Mouse (Mus musculus) ES-E14 (cell line): ENCODE measurements around the gene Gm21454. TPM values are rescaled to one million over a fixed set of nuclear protein-coding genes. Genes with fewer than 3 reads are reported as not detected.
"Not testable (repeated sequence)": the region's sequence is repeated elsewhere in the genome, so short reads cannot be mapped to it uniquely, and the experiment has no call there.

ENCODE experiments used
- DNase-seq: peaks from one replicate; pipeline ENCODE4 v3.0.0-alpha.2; 2013; ENCODE audit warnings: low read depth, low spot score
- H3K27ac ChIP-seq: 2 replicates; pipeline ENCODE4 v1.5.1; 2012; ENCODE audit warnings: low read depth, mild to moderate bottlenecking, low read length, moderate library complexity, mixed read lengths; ENCODE audit not compliant: poor library complexity, insufficient read depth, severe bottlenecking
- H3K36me3 ChIP-seq: 2 replicates; pipeline ENCODE4 v1.6.1; 2012; ENCODE audit warnings: mild to moderate bottlenecking, low read length, moderate library complexity, mixed read lengths; ENCODE audit not compliant: control insufficient read depth, poor library complexity, insufficient read depth, severe bottlenecking
- H3K4me1 ChIP-seq, 2 experiments: fragments of 150-350 bp in 1 of 2; sonication (generic) in 1 of 2; 2 replicates each; pipeline ENCODE4 v1.6.1; 2012; ENCODE audit warnings: low read length in 2 of 2, mild to moderate bottlenecking in 1 of 2, mixed read lengths in 1 of 2; ENCODE audit not compliant: control insufficient read depth in 2 of 2, insufficient read depth in 2 of 2, poor library complexity in 1 of 2
- H3K4me3 ChIP-seq, 2 experiments: fragments of 150-350 bp in 1 of 2; sonication (generic) in 1 of 2; 2 replicates each; pipeline ENCODE4 v1.5.1; 2012; ENCODE audit warnings: low read length in 2 of 2, low read depth in 1 of 2, mild to moderate bottlenecking in 1 of 2, mixed read lengths in 1 of 2; ENCODE audit not compliant: insufficient read depth in 1 of 2, poor library complexity in 1 of 2, severe bottlenecking in 1 of 2
- H3K9ac ChIP-seq: 2 replicates; pipeline ENCODE4 v1.6.1; 2012; ENCODE audit warnings: low read depth, mild to moderate bottlenecking, low read length, mixed read lengths; ENCODE audit not compliant: poor library complexity, insufficient read depth, severe bottlenecking
- H3K9me3 ChIP-seq: fragments of 150-350 bp; sonication (generic); 2 replicates; pipeline ENCODE4 v1.6.1; 2012; ENCODE audit warnings: low read depth, mild to moderate bottlenecking, low read length; ENCODE audit not compliant: control insufficient read depth, insufficient read depth
- in situ Hi-C, 2 experiments: fragments of 600-800 bp; cut with MboI; formaldehyde crosslinking; loops; one replicate each; pipeline ENCODE4 v1.15.1; 2025; ENCODE audit warnings: low sequenced_read_pairs in 2 of 2, inconsistent platforms in 1 of 2; ENCODE audit not compliant: unreplicated experiment in 2 of 2
- total RNA-seq: library from RNA; depleted of rRNA; stranded (reverse); fragments of 300-350 nt; gene quantifications from 2 replicates; pipeline ENCODE4 v1.2.3, GENCODE M21; 2012; rRNA removed

Gm21454 gene
- total RNA-seq = not detected in 2 replicates

DNA sequence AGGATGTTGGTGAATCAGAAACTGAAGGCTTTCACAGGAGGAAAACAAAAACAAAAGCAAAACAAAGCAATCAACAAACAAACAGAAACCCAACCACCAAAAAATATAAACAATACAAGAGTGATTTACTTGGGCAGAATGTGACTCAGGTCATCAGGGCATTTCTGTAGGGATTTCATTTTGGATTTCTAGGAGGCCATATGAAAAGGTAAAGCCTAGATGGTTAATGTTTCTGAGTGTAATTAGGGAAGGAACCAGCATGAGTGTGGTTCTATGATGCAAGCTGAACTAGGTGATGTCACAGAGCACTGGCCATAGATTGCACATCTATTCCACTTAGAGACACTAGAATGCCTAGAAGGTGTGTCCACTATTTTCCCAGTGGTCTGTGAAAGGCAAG lies at the start of gene Gm21454, which contains the start of gene Gm21440:
Gene Gm21454 (plus strand): TSS at position 352 of the 400 bp plus-strand sequence.
Gene Gm21440 (plus strand): TSS at position 301 of the 400 bp plus-strand sequence.
- H3K9me3 ChIP-seq, H3K27ac ChIP-seq, H3K36me3 ChIP-seq, H3K4me3 ChIP-seq, H3K4me1 ChIP-seq, DNase-seq, in situ Hi-C loops, H3K9ac ChIP-seq: not testable (repeated sequence)

DNA sequence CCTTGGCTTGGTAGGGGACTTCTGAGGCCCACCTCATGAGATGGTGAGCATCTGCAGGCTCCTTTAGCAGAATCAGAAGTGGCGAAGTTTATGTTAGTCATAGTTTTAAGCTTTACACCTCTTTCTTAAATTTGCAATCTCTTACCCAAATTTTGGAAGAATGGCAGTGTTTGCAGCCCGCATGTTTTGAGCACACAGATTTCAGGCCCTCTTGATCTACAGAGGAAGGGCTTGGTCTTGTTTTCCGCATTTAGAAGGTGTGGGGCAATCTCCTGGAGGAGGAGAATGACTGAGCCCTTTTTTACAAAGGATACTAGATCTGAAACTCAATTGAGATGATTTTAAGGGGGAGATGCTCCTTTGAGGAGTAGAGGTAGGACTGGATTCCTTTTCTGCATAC lies 28.4 kb upstream of the Gm21454 start, which contains the start of gene Gm21828:
Gene Gm21828 (minus strand): TSS at position 101 of the 400 bp plus-strand sequence.
- H3K9me3 ChIP-seq, H3K9ac ChIP-seq, H3K4me1 ChIP-seq, H3K27ac ChIP-seq, H3K4me3 ChIP-seq, H3K36me3 ChIP-seq, in situ Hi-C loops, DNase-seq: not testable (repeated sequence)

DNA sequence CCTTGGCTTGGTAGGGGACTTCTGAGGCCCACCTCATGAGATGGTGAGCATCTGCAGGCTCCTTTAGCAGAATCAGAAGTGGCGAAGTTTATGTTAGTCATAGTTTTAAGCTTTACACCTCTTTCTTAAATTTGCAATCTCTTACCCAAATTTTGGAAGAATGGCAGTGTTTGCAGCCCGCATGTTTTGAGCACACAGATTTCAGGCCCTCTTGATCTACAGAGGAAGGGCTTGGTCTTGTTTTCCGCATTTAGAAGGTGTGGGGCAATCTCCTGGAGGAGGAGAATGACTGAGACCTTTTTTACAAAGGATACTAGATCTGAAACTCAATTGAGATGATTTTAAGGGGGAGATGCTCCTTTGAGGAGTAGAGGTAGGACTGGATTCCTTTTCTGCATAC lies 96.7 kb downstream of the Gm21454 start, which contains the start of gene Gm21725:
Gene Gm21725 (minus strand): TSS at position 101 of the 400 bp plus-strand sequence.
- H3K27ac ChIP-seq, DNase-seq, H3K9me3 ChIP-seq, in situ Hi-C loops, H3K4me1 ChIP-seq, H3K9ac ChIP-seq, H3K36me3 ChIP-seq, H3K4me3 ChIP-seq: not testable (repeated sequence)

Other genes starting within 250 kb of the Gm21454 start
- not detected in 2 replicates for gene Gm20807, start 209.6 kb upstream of the Gm21454 start, total RNA-seq
- gene Gm21891, start 119.0 kb upstream of the Gm21454 start, total RNA-seq = not detected in 2 replicates
- not detected in 2 replicates for gene Gm21425, start 90.5 kb upstream of the Gm21454 start, total RNA-seq
- not detected in 2 replicates for gene Gm21828, start 28.5 kb upstream of the Gm21454 start, total RNA-seq
- gene Gm21440, start 51 bp upstream of the Gm21454 start, total RNA-seq = not detected in 2 replicates
- not detected in 2 replicates for gene Gm21725, start 96.6 kb downstream of the Gm21454 start, total RNA-seq
- gene Gm21866, start 213.1 kb downstream of the Gm21454 start, total RNA-seq = not detected in 2 replicates
- not detected in 2 replicates for gene Gm20773, start 241.6 kb downstream of the Gm21454 start, total RNA-seq